In genomic region chr4:47251069-47251468, GRCm38 (mm10) we compare ENCODE assay signal across 8 mouse cellular contexts. TPM values are rescaled to one million over a fixed set of nuclear protein-coding genes. Genes with fewer than 3 reads are reported as not detected.
DNase-seq lines count a peak whose midpoint lies in the region; ATAC-seq lines count a peak whose summit lies in the region.

No protein-coding gene starts in this region.

- no peaks in the 10 kb centered on the region for H3K27me3 ChIP-seq in liver, embryonic 15.5 days

- 0 out of 2 replicates have a peak, but pooled peaks have one; percentile 48 for ATAC-seq in liver, embryonic 15.5 days (ENCODE audit: insufficient read depth)

- no peak overlapping the region for H3K9ac ChIP-seq in liver, embryonic 15.5 days

- H3K4me3 ChIP-seq in liver, embryonic 15.5 days (replicated peaks): no peak overlapping the region

- WGBS in liver, embryonic 15.5 days (ENCODE audit: insufficient replicate concordance): 11% methylated on average over 5 of the region's 5 CpGs

- H3K4me2 ChIP-seq in liver, embryonic 15.5 days: no peak overlapping the region

- no peaks in the 10 kb centered on the region for H3K9me3 ChIP-seq in liver, embryonic 15.5 days (replicated peaks)

- no peaks in the 10 kb centered on the region for H3K36me3 ChIP-seq in liver, embryonic 15.5 days (replicated peaks)

- H3K4me1 ChIP-seq in liver, embryonic 15.5 days (replicated peaks): peaks cover 10% of the 10 kb centered on the region; the same call in 1 of the 2 replicates

- peak; percentile 88 for DNase-seq in CD4-positive helper T cell, adult 2 months (ENCODE audit: low read depth, low spot score)
- peak; percentile 79 for DNase-seq in R1 (ENCODE audit: low read depth, low spot score)
- DNase-seq in cerebellum, postnatal 10 days: peak; percentile 91 to 94
- peak; percentile 59 for DNase-seq in gastrocnemius, postnatal 25 days
- DNase-seq in kidney, postnatal 14 days: peak; percentile 65
- DNase-seq in right cerebral cortex, adult 2 months (ENCODE audit: low spot score in 2 of 2): peak; percentile 76 to 78
- peak; percentile 57 to 85 for DNase-seq in urinary bladder, postnatal 4 days (ENCODE audit: low spot score in 2 of 2)

- H3K27ac ChIP-seq in liver, embryonic 15.5 days (replicated peaks): no peak overlapping the region

RNA-seq across cellular contexts. Expression of gene Col15a1, which starts 43.1 kb away (rescaled TPM):
- 10 to 100 TPM; 64.7 to 68.2 TPM for total RNA-seq in gastrocnemius, postnatal 25 days (2021)
- 0.26 and 0.53 TPM in 2 replicates for polyA plus RNA-seq in liver, embryonic 15.5 days (2015; fragmentation: Nextera tagmentation; extraction: Ambion mirVana)
